Mouse (Mus musculus) midbrain, embryonic 16.5 days (tissue): ENCODE data around the gene Kif1bp. TPM values are rescaled to one million over a fixed set of nuclear protein-coding genes. Genes with fewer than 3 reads are reported as not detected.
"Not testable (repeated sequence)": the region's sequence is repeated elsewhere in the genome, so short reads cannot be mapped to it uniquely, and the experiment has no call there.

Source experiments
- ATAC-seq: fragments of 200-750 bp; cut with Nextera tagmentation; 2 replicates; pipeline ENCODE4 v1.8.0; 2017; ENCODE audit warnings: moderate TSS enrichment
- H3K27ac ChIP-seq: fragments of 300-500 bp; sonication (generic); 2 replicates; pipeline ENCODE4 v1.5.1; 2014; ENCODE audit warnings: mild to moderate bottlenecking, low read length, mixed read lengths
- H3K27me3 ChIP-seq: fragments of 300-500 bp; sonication (generic); 2 replicates; pipeline ENCODE4 v1.6.1; 2014; ENCODE audit warnings: low read depth, low read length, mixed read lengths; ENCODE audit not compliant: control insufficient read depth, insufficient read depth
- H3K36me3 ChIP-seq: fragments of 300-500 bp; sonication (generic); 2 replicates; pipeline ENCODE4 v1.6.1; 2014; ENCODE audit warnings: mild to moderate bottlenecking, low read length, moderate library complexity, mixed read lengths; ENCODE audit not compliant: control insufficient read depth, insufficient read depth
- H3K4me1 ChIP-seq: fragments of 300-500 bp; sonication (generic); 2 replicates; pipeline ENCODE4 v1.6.1; 2014; ENCODE audit warnings: mild to moderate bottlenecking, low read length, mixed read lengths; ENCODE audit not compliant: control insufficient read depth, insufficient read depth
- H3K4me2 ChIP-seq: fragments of 300-500 bp; sonication (generic); 2 replicates; pipeline ENCODE4 v1.6.1; 2014; ENCODE audit warnings: mild to moderate bottlenecking, low read length, mixed read lengths
- H3K4me3 ChIP-seq: fragments of 300-500 bp; sonication (generic); 2 replicates; pipeline ENCODE4 v1.5.1; 2014; ENCODE audit warnings: low read depth, mild to moderate bottlenecking, low read length, moderate library complexity, mixed read lengths
- H3K9ac ChIP-seq: fragments of 300-500 bp; sonication (generic); 2 replicates; pipeline ENCODE4 v1.6.1; 2014; ENCODE audit warnings: low read depth, low read length, mixed read lengths
- H3K9me3 ChIP-seq: fragments of 300-500 bp; sonication (generic); replicated peaks from 2 replicates; pipeline ENCODE4 v1.6.1; 2014; ENCODE audit warnings: mild to moderate bottlenecking, low read length, mixed read lengths; ENCODE audit not compliant: control insufficient read depth, poor library complexity, severe bottlenecking
- WGBS: fragments of 180-500 bp; shearing (Covaris S2); extraction: QIAGEN DNeasy Blood & Tissue Kit; methylation state at CpG from one replicate; pipeline ENCODE4 v1.1.7; 2014; 5-methylcytosine and 5-hydroxymethylcytosine counted together
- polyA plus RNA-seq: library from polyadenylated mRNA; unstranded; fragments of >200 nt; fragmentation: Nextera tagmentation; extraction: Ambion mirVana; gene quantifications from 2 replicates; pipeline ENCODE4 v1.2.1, GENCODE M21; 2015

The Kif1bp gene
- polyA plus RNA-seq, 1 experiment from 2014 or later: 72.9 TPM

- Histone ChIP-seq H3K4me2 (no peak overlapping the region), H3K27me3 (no peaks in the 10 kb centered on the region), H3K9ac (no peak overlapping the region), H3K4me1 (no peaks in the 10 kb centered on the region), H3K36me3 (no peaks in the 10 kb centered on the region), H3K4me3 (no peak overlapping the region), H3K27ac (no peak overlapping the region), H3K9me3 (no peaks in the 10 kb centered on the region)
- ATAC-seq: no peak
- WGBS: 89% methylated on average over 9 of the region's 9 CpGs
Measured at GRCm38 (mm10) chr10:62500916-62501615, 77.2 kb downstream of the Kif1bp start.

GRCm38 (mm10) chr10:62500088-62500915 is 78.0 kb downstream of the Kif1bp start:
- WGBS: 24% methylated on average over 15 of the region's 15 CpGs
- H3K4me1 ChIP-seq: no peaks in the 10 kb centered on the region
- H3K27ac ChIP-seq: no peak overlapping the region
- H3K4me2 ChIP-seq: peak overlapping the region; percentile 25; the same call in 1 of the 2 replicates
- no peaks in the 10 kb centered on the region for H3K27me3 ChIP-seq
- peak; percentile 62 for ATAC-seq
- no peak overlapping the region for H3K4me3 ChIP-seq
- H3K9me3 ChIP-seq: no peaks in the 10 kb centered on the region
- no peak overlapping the region for H3K9ac ChIP-seq
- H3K36me3 ChIP-seq: no peaks in the 10 kb centered on the region

- not testable (repeated sequence) for H3K27me3 ChIP-seq, H3K9ac ChIP-seq, H3K4me1 ChIP-seq, H3K36me3 ChIP-seq, H3K4me3 ChIP-seq, ATAC-seq, H3K9me3 ChIP-seq, H3K4me2 ChIP-seq, H3K27ac ChIP-seq
- 87% methylated on average over 3 of the region's 3 CpGs for WGBS
Measured at GRCm38 (mm10) chr10:62491681-62492080, 86.6 kb downstream of the Kif1bp start.

Other genes starting within 250 kb of the Kif1bp start
- gene Hk1, start 198.5 kb downstream of the Kif1bp start, polyA plus RNA-seq: 142 and 155 TPM in 2 replicates
- 0.37 and 0.51 TPM in 2 replicates for gene Hkdc1, start 156.0 kb downstream of the Kif1bp start, polyA plus RNA-seq
- gene 4930507D05Rik, start 129.0 kb downstream of the Kif1bp start, polyA plus RNA-seq: 1.2 and 1.4 TPM in 2 replicates
- gene Supv3l1, start 128.7 kb downstream of the Kif1bp start, polyA plus RNA-seq: 18.6 and 19.4 TPM in 2 replicates
- 55.9 and 59.0 TPM in 2 replicates for gene Vps26a, start 91.7 kb downstream of the Kif1bp start, polyA plus RNA-seq
- 9.4 and 9.6 TPM in 2 replicates for gene Srgn, start 51.0 kb downstream of the Kif1bp start, polyA plus RNA-seq
- 14.2 and 14.9 TPM in 2 replicates for gene Ddx21, start 23.8 kb upstream of the Kif1bp start, polyA plus RNA-seq
- 89.4 and 96.8 TPM in 2 replicates for gene Ddx50, start 72.8 kb upstream of the Kif1bp start, polyA plus RNA-seq
- gene Stox1, start 147.7 kb upstream of the Kif1bp start, polyA plus RNA-seq: 3.5 and 5.4 TPM in 2 replicates
- gene Ccar1, start 213.8 kb upstream of the Kif1bp start, polyA plus RNA-seq: 88.7 and 102 TPM in 2 replicates